ENCODE assay signal across 9 mouse cellular contexts in genomic region chr1:163070502-163070901, GRCm38 (mm10). TPM values are rescaled to one million over a fixed set of nuclear protein-coding genes. Genes with fewer than 3 reads are reported as not detected.
A peak's percentile ranks its signal among the peaks of the same experiment; 100 is the strongest.
DNase-seq lines count a peak whose midpoint lies in the region; ATAC-seq lines count a peak whose summit lies in the region.
"Had no signal": no experiment of that assay in that cellular context is flagged by ENCODE, and none has a peak within 500 bp of the region (broad histone marks: within the 10 kb centered on the region; RNA-seq: fewer than 3 reads in every experiment).

No protein-coding gene starts in this region.

- intact Hi-C loops in left cerebral cortex, postnatal 25 days (cut with DNase I), result loop anchor here (5.0 kb wide), 2 partner anchors 253 to 328 kb away; partner anchors contain the start of gene Prrc2c

- H3K27ac ChIP-seq in forebrain, embryonic 12.5 days, result no peak overlapping the region
- no peak overlapping the region for H3K27ac ChIP-seq in midbrain, embryonic 16.5 days (ENCODE audit: low read length)

- H3K9me3 ChIP-seq in forebrain, embryonic 12.5 days, result no peaks in the 10 kb centered on the region
- no peaks in the 10 kb centered on the region for H3K9me3 ChIP-seq in midbrain, embryonic 16.5 days (replicated peaks; ENCODE audit: control insufficient read depth, low read length, poor library complexity, severe bottlenecking)

- 11% methylated on average over 1 of the region's 1 CpGs for WGBS in forebrain, embryonic 12.5 days
- 15% methylated on average over 1 of the region's 1 CpGs for WGBS in midbrain, embryonic 16.5 days

- H3K27me3 ChIP-seq in forebrain, embryonic 12.5 days, result no peaks in the 10 kb centered on the region
- no peaks in the 10 kb centered on the region for H3K27me3 ChIP-seq in midbrain, embryonic 16.5 days (ENCODE audit: control insufficient read depth, insufficient read depth, low read depth, low read length)

- no peaks in the 10 kb centered on the region for H3K4me1 ChIP-seq in forebrain, embryonic 12.5 days
- H3K4me1 ChIP-seq in midbrain, embryonic 16.5 days (ENCODE audit: control insufficient read depth, insufficient read depth, low read length), result no peaks in the 10 kb centered on the region

- no peak overlapping the region for H3K9ac ChIP-seq in forebrain, embryonic 12.5 days
- no peak overlapping the region for H3K9ac ChIP-seq in midbrain, embryonic 16.5 days (ENCODE audit: low read depth, low read length)

- DNase-seq in cerebellum, postnatal 10 days, result peak; percentile 73 to 74
- DNase-seq in cerebellum, adult 11-12 months, result no peak
- peak; percentile 8 for DNase-seq in Muller cell, postnatal 12 days (ENCODE audit: inconsistent ontology term)
- peak; percentile 55 for DNase-seq in kidney, adult 18-20 months
- peak; percentile 54 to 56 for DNase-seq in left cerebral cortex, postnatal 25 days (ENCODE audit: low spot score in 2 of 2)
- DNase-seq in thymus, postnatal 25 days, result no peak

- ATAC-seq in forebrain, embryonic 12.5 days (ENCODE audit: low FRiP score), result peak; percentile 68; the same call in 1 of the 2 replicates
- peak; percentile 89 for ATAC-seq in midbrain, embryonic 16.5 days

- no peak overlapping the region for H3K4me3 ChIP-seq in forebrain, embryonic 12.5 days (replicated peaks)
- H3K4me3 ChIP-seq in midbrain, embryonic 16.5 days (ENCODE audit: low read depth, low read length), result no peak overlapping the region
- H3K4me3 ChIP-seq: myocyte had no signal

- H3K36me3 ChIP-seq in forebrain, embryonic 12.5 days (replicated peaks), result no peaks in the 10 kb centered on the region
- no peaks in the 10 kb centered on the region for H3K36me3 ChIP-seq in midbrain, embryonic 16.5 days (ENCODE audit: control insufficient read depth, insufficient read depth, low read length)

- H3K4me2 ChIP-seq in forebrain, embryonic 12.5 days, result no peak overlapping the region
- H3K4me2 ChIP-seq in midbrain, embryonic 16.5 days (ENCODE audit: low read length), result no peak overlapping the region

RNA-seq across cellular contexts. Expression of gene Mroh9, which starts 15.0 kb away (rescaled TPM):
- polyA plus RNA-seq in forebrain, embryonic 12.5 days (2016; fragmentation: Nextera tagmentation; extraction: Ambion mirVana), result not detected in 2 replicates
- not detected for total RNA-seq in left cerebral cortex, postnatal 25 days (2021)
- not detected in 2 replicates for polyA plus RNA-seq in midbrain, embryonic 16.5 days (2015; fragmentation: Nextera tagmentation; extraction: Ambion mirVana)
- polyA plus RNA-seq: myocyte had no signal

Comparison
In these comparisons a context has a peak if more than half of its experiments do, and no peak if none do; other contexts are left out.
1. DNase-seq: peak in cerebellum, postnatal 10 days (2 of 2), Muller cell, postnatal 12 days (single experiment), kidney, adult 18-20 months (single experiment) and left cerebral cortex, postnatal 25 days (2 of 2); none in cerebellum, adult 11-12 months (single experiment) and thymus, postnatal 25 days (single experiment).